In genomic region chr7:55539827-55540320, GRCm38 (mm10) we compare ENCODE assay signal across 22 mouse cellular contexts.
"Had no signal": no experiment of that assay in that cellular context is flagged by ENCODE, and none has a peak within 500 bp of the region (broad histone marks: within the 10 kb centered on the region; RNA-seq: fewer than 3 reads in every experiment).

No protein-coding gene starts in this region.

- H3K27ac ChIP-seq: kidney, embryonic 15.5 days; limb, embryonic 12.5 days; limb, embryonic 15.5 days; liver, embryonic 12.5 days; liver, embryonic 15.5 days; macrophage; midbrain, embryonic 12.5 days; midbrain, embryonic 15.5 days; neural tube, embryonic 12.5 days; neural tube, embryonic 15.5 days; stomach, embryonic 15.5 days had no signal

- ATAC-seq: liver, embryonic 12.5 days; lung, postnatal 0 days; midbrain, embryonic 15.5 days had no signal

- H3K9ac ChIP-seq: kidney, embryonic 15.5 days; limb, embryonic 12.5 days; limb, embryonic 15.5 days; liver, embryonic 12.5 days; liver, embryonic 15.5 days; lung, embryonic 14.5 days; midbrain, embryonic 12.5 days; midbrain, embryonic 15.5 days; neural tube, embryonic 12.5 days; neural tube, embryonic 15.5 days; stomach, embryonic 15.5 days had no signal

- H3K36me3 ChIP-seq: kidney, embryonic 15.5 days; limb, embryonic 12.5 days; limb, embryonic 15.5 days; liver, embryonic 12.5 days; liver, embryonic 15.5 days; midbrain, embryonic 12.5 days; midbrain, embryonic 15.5 days; neural tube, embryonic 12.5 days; neural tube, embryonic 15.5 days; stomach, embryonic 15.5 days had no signal

- H3K4me1 ChIP-seq: kidney, embryonic 15.5 days; limb, embryonic 12.5 days; limb, embryonic 15.5 days; liver, embryonic 12.5 days; liver, embryonic 15.5 days; midbrain, embryonic 12.5 days; midbrain, embryonic 15.5 days; neural tube, embryonic 12.5 days; neural tube, embryonic 15.5 days; stomach, embryonic 15.5 days had no signal

- H3K4me2 ChIP-seq: kidney, embryonic 15.5 days; limb, embryonic 12.5 days; limb, embryonic 15.5 days; liver, embryonic 12.5 days; liver, embryonic 15.5 days; lung, embryonic 14.5 days; midbrain, embryonic 12.5 days; midbrain, embryonic 15.5 days; neural tube, embryonic 12.5 days; neural tube, embryonic 15.5 days; stomach, embryonic 15.5 days had no signal

- DNase-seq: kidney, adult 8-10 months; kidney, postnatal 10 days; kidney, postnatal 36 days; left cerebral cortex, postnatal 4 days; lung, embryonic 14.5 days; right cerebral cortex, adult 18-20 months; right cerebral cortex, postnatal 14 days; right cerebral cortex, postnatal 4 days; spleen, adult 18-20 months; thymus, postnatal 25 days had no signal

- H3K27me3 ChIP-seq: kidney, embryonic 15.5 days; limb, embryonic 12.5 days; limb, embryonic 15.5 days; liver, embryonic 12.5 days; liver, embryonic 15.5 days; midbrain, embryonic 12.5 days; midbrain, embryonic 15.5 days; neural tube, embryonic 12.5 days; neural tube, embryonic 15.5 days; stomach, embryonic 15.5 days had no signal

- H3K9me3 ChIP-seq: kidney, embryonic 15.5 days; limb, embryonic 12.5 days; limb, embryonic 15.5 days; liver, embryonic 12.5 days; liver, embryonic 15.5 days; midbrain, embryonic 12.5 days; midbrain, embryonic 15.5 days; neural tube, embryonic 12.5 days; neural tube, embryonic 15.5 days; stomach, embryonic 15.5 days had no signal

- H3K4me3 ChIP-seq: kidney, embryonic 15.5 days; limb, embryonic 12.5 days; limb, embryonic 15.5 days; liver, embryonic 12.5 days; liver, embryonic 15.5 days; midbrain, embryonic 12.5 days; midbrain, embryonic 15.5 days; neural tube, embryonic 12.5 days; neural tube, embryonic 15.5 days; stomach, embryonic 15.5 days had no signal
